27 mouse cellular contexts compared by ENCODE assay signal in genomic region chr4:56941481-56941880, GRCm38 (mm10). TPM values are rescaled to one million over a fixed set of nuclear protein-coding genes. Genes with fewer than 3 reads are reported as not detected.
"Had no signal": no experiment of that assay in that cellular context is flagged by ENCODE, and none has a peak within 500 bp of the region (broad histone marks: within the 10 kb centered on the region; RNA-seq: fewer than 3 reads in every experiment).

No protein-coding gene starts in this region.

- DNase-seq: gastrocnemius, postnatal 10 days; gastrocnemius, postnatal 36 days; heart, adult 11 months; kidney, adult 11 months; kidney, adult 2 months; kidney, adult 9 months; kidney, postnatal 14 days; kidney, postnatal 36 days; layer of hippocampus, adult 9-11 months; layer of hippocampus, postnatal 36 days; left cerebral cortex, postnatal 4 days had no signal

- H3K36me3 ChIP-seq: heart, embryonic 15.5 days; hindbrain, embryonic 13.5 days; hindbrain, embryonic 15.5 days; kidney, embryonic 15.5 days; liver, embryonic 12.5 days had no signal

- H3K9me3 ChIP-seq: heart, embryonic 15.5 days; hindbrain, embryonic 13.5 days; hindbrain, embryonic 15.5 days; kidney, embryonic 15.5 days; limb, embryonic 13.5 days; limb, embryonic 15.5 days; liver, embryonic 12.5 days had no signal

- H3K27me3 ChIP-seq: heart, embryonic 15.5 days; hindbrain, embryonic 15.5 days; kidney, embryonic 15.5 days; limb, embryonic 13.5 days; limb, embryonic 15.5 days; liver, embryonic 12.5 days had no signal

- H3K4me3 ChIP-seq: hindbrain, embryonic 13.5 days; hindbrain, embryonic 15.5 days; kidney, embryonic 15.5 days; limb, embryonic 13.5 days; limb, embryonic 15.5 days; liver, embryonic 12.5 days had no signal

- H3K27ac ChIP-seq: hindbrain, embryonic 13.5 days; hindbrain, embryonic 15.5 days; hindbrain, postnatal 0 days; kidney, embryonic 15.5 days; kidney, postnatal 0 days; limb, embryonic 13.5 days; limb, embryonic 15.5 days; liver, embryonic 12.5 days; liver, embryonic 14.5 days had no signal

- H3K9ac ChIP-seq: hindbrain, embryonic 13.5 days; hindbrain, embryonic 15.5 days; kidney, embryonic 15.5 days; limb, embryonic 13.5 days; limb, embryonic 15.5 days; liver, embryonic 12.5 days; liver, embryonic 14.5 days had no signal

- ATAC-seq: hindbrain, postnatal 0 days; intestine, embryonic 16.5 days; liver, embryonic 12.5 days had no signal

- H3K4me2 ChIP-seq: hindbrain, embryonic 13.5 days; hindbrain, embryonic 15.5 days; kidney, embryonic 15.5 days; limb, embryonic 13.5 days; limb, embryonic 15.5 days; liver, embryonic 12.5 days had no signal

RNA-seq across cellular contexts. Expression of gene Frrs1l, which starts 48.7 kb away (rescaled TPM):
- total RNA-seq: gastrocnemius, adult 18-20 months; gastrocnemius, postnatal 36 days; hematopoietic stem cell, adult 5-6 weeks; liver, adult 2 months had no signal
- polyA plus RNA-seq: gonadal fat pad, adult 2 months; heart, postnatal 0 days; liver, adult 2 months had no signal
